Mouse (Mus musculus) bone marrow, adult 2 months (tissue): Measurements from ENCODE around the gene Gm973. TPM values are rescaled to one million over a fixed set of nuclear protein-coding genes. Genes with fewer than 3 reads are reported as not detected.

Experiments used
- H3K27ac ChIP-seq: fragments of 200-500 bp; 2 replicates; pipeline ENCODE4 v1.5.1; 2012; ENCODE audit warnings: low read depth, mild to moderate bottlenecking, control low read depth, inconsistent platforms, low read length; ENCODE audit not compliant: control insufficient read depth, poor library complexity, insufficient read depth
- H3K4me1 ChIP-seq: fragments of 200-500 bp; 2 replicates; pipeline ENCODE4 v1.6.1; 2011; ENCODE audit warnings: low read length; ENCODE audit not compliant: control insufficient read depth, insufficient read depth
- H3K4me3 ChIP-seq: fragments of 200-500 bp; replicated peaks from 2 replicates; pipeline ENCODE3; 2011; ENCODE audit warnings: mild to moderate bottlenecking, low read depth, low read length, control low read depth; ENCODE audit not compliant: control insufficient read depth
- CTCF ChIP-seq: fragments of 200-500 bp; IDR thresholded peaks from 2 replicates; pipeline ENCODE4 v1.5.1; 2011; ENCODE audit warnings: low read length, control low read depth; ENCODE audit not compliant: control insufficient read depth, insufficient read depth
- POLR2A ChIP-seq: fragments of 200-500 bp; IDR thresholded peaks from 2 replicates; pipeline ENCODE4 v1.6.1; 2011; ENCODE audit warnings: low read depth, mild to moderate bottlenecking, control low read depth, low read length, borderline replicate concordance; ENCODE audit not compliant: control insufficient read depth
- WGBS: fragments of 180-500 bp; shearing (Covaris S2); methylation state at CpG from one replicate; pipeline ENCODE4 v1.1.7; 2018; 5-methylcytosine and 5-hydroxymethylcytosine counted together
- polyA plus RNA-seq: library from polyadenylated mRNA; stranded (reverse); fragments of >200 nt; gene quantifications from 2 replicates; pipeline ENCODE4 v1.2.4, GENCODE M21; 2011; ENCODE audit warnings: low replicate concordance; ENCODE audit not compliant: missing spikeins, insufficient read depth, insufficient read length

Gm973 gene
- polyA plus RNA-seq, 1 experiment, result not detected

GRCm38 (mm10) chr1:59594586-59595266, 78.7 kb downstream of the Gm973 start:
- Histone ChIP-seq H3K27ac (no peak overlapping the region), H3K4me1 (peaks cover 2% of the 10 kb centered on the region; the same call in 1 of the 2 replicates), H3K4me3 (no peak overlapping the region)
- WGBS, result 77% methylated on average over 11 of the region's 11 CpGs
- TF ChIP-seq POLR2A (no peak), CTCF (no peak)

GRCm38 (mm10) chr1:59595609-59596008, 79.5 kb downstream of the Gm973 start:
- H3K27ac ChIP-seq, result no peak overlapping the region
- no peak for TF ChIP-seq POLR2A
- no peak for TF ChIP-seq CTCF
- peaks cover 2% of the 10 kb centered on the region; the same call in 1 of the 2 replicates for H3K4me1 ChIP-seq
- H3K4me3 ChIP-seq, result no peak overlapping the region
- 78% methylated on average over 9 of the region's 9 CpGs for WGBS

GRCm38 (mm10) chr1:59602531-59603416, 86.7 kb downstream of the Gm973 start:
- H3K27ac ChIP-seq, result no peak overlapping the region
- H3K4me3 ChIP-seq, result no peak overlapping the region
- no peak for TF ChIP-seq POLR2A
- no peak for TF ChIP-seq CTCF
- no peaks in the 10 kb centered on the region for H3K4me1 ChIP-seq
- WGBS, result 66% methylated on average over 11 of the region's 11 CpGs

DNA sequence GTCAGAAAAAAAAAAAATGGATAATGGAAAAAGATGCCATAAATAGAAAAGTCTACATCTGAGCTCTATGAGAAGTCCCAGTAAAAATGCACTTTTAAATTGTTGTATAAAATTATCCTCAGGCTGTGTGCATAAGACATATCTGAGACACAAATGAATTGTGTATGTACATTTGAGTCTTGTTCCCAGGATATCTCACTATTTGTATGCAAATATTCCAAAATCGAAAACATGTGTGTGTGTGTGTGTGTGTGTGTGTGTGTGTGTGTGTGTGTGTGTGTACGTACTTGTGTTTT, 87.3 kb downstream of the Gm973 start:
- WGBS, result 85% methylated on average over 2 of the region's 2 CpGs
- TF ChIP-seq POLR2A, result no peak
- no peak for TF ChIP-seq CTCF
- H3K27ac ChIP-seq, result no peak overlapping the region
- H3K4me3 ChIP-seq, result no peak overlapping the region
- H3K4me1 ChIP-seq, result no peaks in the 10 kb centered on the region; the same call in 1 of the 2 replicates

DNA sequence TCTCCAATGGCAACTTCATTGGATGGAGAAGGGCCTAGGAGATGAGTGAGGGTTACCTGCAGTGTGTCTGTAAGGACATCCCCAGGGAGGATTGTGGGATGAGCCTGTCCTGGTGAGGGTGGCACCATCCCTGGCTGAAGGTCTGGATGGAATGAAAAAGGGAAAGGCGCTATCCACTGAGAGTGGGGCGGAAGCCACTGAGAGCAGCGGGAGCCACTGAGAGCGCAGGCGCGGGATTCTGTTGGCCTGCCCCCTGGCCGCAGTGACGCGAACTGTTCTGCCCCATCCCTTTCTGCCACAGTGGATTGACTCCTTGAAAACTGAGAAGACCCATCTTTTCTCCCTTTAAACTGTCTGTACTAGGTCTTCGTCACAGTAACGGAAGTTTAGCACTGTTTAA, 87.8 kb downstream of the Gm973 start:
- H3K4me3 ChIP-seq, result no peak overlapping the region

DNA sequence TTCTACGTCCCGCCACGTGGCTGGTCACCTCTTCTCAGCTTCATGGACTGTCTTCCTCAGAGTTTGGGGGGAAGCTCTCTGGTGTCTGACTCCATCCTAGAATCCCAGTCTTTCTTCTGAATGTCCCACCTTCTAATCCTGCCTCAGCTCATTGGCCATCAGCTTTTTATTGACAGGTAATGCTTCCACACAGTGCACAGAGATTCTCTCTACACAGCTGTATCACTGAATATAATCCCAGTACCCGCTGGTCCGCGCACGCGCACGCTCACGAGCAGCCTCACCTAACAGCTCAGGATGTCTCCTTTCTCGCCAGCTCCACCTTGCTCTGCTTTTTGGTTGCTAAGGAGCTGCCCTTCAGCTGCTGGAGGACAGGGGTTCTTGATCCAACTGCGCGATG, 90.4 kb downstream of the Gm973 start:
- Histone ChIP-seq H3K4me1 (no peaks in the 10 kb centered on the region; the same call in 1 of the 2 replicates), H3K27ac (no peak overlapping the region), H3K4me3 (no peak overlapping the region)
- 93% methylated on average over 13 of the region's 13 CpGs for WGBS
- TF ChIP-seq CTCF (no peak), POLR2A (no peak)

More for the DNA sequence above, 87.8 kb downstream of the Gm973 start:
- H3K4me1 ChIP-seq, result no peaks in the 10 kb centered on the region; the same call in 1 of the 2 replicates
- no peak overlapping the region for H3K27ac ChIP-seq
- TF ChIP-seq CTCF (no peak), POLR2A (no peak)
- 71% methylated on average over 11 of the region's 11 CpGs for WGBS

DNA sequence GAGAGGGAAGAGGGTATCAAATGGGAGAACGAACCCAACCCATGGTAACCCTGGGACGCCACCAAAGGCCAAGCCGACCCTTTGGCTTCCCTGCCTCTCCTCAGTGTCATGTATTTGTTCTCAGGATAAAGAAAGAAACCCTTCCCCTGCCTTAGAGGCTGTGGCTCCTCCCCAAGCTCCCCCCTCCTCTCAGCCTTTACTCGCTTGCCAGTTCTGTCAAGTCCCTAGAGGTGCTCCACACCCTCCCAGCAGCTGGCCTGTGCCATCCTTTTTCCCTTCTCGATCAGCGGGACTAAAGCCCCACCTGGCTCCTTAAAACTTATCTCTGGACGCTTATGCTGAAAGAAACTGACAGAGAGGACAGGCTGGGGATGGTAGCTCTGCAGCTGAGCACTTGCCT, 91.0 kb downstream of the Gm973 start:
- no peaks in the 10 kb centered on the region; the same call in 1 of the 2 replicates for H3K4me1 ChIP-seq
- TF ChIP-seq CTCF, result no peak
- TF ChIP-seq POLR2A, result no peak
- H3K4me3 ChIP-seq, result no peak overlapping the region
- 86% methylated on average over 7 of the region's 7 CpGs for WGBS
- H3K27ac ChIP-seq, result no peak overlapping the region

DNA sequence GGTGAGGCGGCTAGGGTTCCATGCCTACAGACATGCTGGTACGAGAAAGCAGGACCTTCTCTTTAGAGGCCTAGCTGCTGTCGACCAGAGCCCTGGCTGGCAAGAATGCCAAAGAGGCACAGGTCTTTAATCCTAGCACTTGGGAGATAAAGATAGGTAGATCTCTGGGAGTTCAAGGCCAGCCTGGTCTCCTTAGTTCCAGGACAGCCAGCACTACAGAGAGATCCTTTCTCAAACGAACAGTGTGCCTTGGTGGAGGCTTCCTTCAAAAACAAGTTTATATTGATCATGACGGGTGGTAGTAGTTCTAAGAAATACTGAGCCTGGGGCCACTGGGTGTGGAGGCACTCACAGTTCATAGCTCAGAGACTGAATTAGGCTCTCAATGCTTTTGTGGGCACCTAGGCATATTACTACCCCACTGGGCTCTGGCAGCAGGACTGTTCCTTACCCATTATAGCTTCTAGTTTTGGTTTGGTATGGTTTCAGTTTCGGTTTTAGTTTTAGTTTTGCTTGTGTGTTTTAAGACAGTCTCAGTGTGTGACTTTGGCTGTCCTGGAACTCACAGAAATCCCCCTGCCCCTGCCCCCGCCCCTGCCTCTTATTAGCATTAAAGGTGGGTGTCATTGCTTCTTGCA, 92.2 kb downstream of the Gm973 start:
- 72% methylated on average over 7 of the region's 7 CpGs for WGBS
- Histone ChIP-seq H3K27ac (no peak overlapping the region), H3K4me1 (no peaks in the 10 kb centered on the region; the same call in 1 of the 2 replicates), H3K4me3 (no peak overlapping the region)
- TF ChIP-seq CTCF (no peak), POLR2A (no peak)
